Mouse (Mus musculus): Measurements from ENCODE around the gene Trpv6. TPM values are rescaled to one million over a fixed set of nuclear protein-coding genes. Genes with fewer than 3 reads are reported as not detected.

Gene Trpv6
- 0.62 and 1.1 TPM in 2 replicates for polyA plus RNA-seq (2016; fragmentation: Nextera tagmentation; extraction: Ambion mirVana)

GRCm38 (mm10) chr6:41636178-41636577 is at the start of gene Trpv6:
Gene Trpv6, minus strand, starts transcription at chr6:41636405.
- H3K9ac ChIP-seq: no peak within 1 kb of the TSS
- H3K4me1 ChIP-seq: peaks cover 6% of the 10 kb centered on the region; the same call in 1 of the 2 replicates
- ATAC-seq (ENCODE audit: low FRiP score): no peak
- 26% methylated on average over 5 of the region's 5 CpGs for WGBS
- no peak within 1 kb of the TSS for H3K4me3 ChIP-seq
- no peaks in the 10 kb centered on the region for H3K27me3 ChIP-seq
- H3K36me3 ChIP-seq: no peaks in the 10 kb centered on the region
- no peak within 1 kb of the TSS for H3K27ac ChIP-seq
- no peak within 1 kb of the TSS for H3K4me2 ChIP-seq (replicated peaks)
- H3K9me3 ChIP-seq (replicated peaks): no peaks in the 10 kb centered on the region

GRCm38 (mm10) chr6:41685596-41685995 is 49.4 kb upstream of the Trpv6 start:
- Histone ChIP-seq H3K4me2 (replicated peaks) (no peak overlapping the region), H3K36me3 (no peaks in the 10 kb centered on the region), H3K4me3 (no peak overlapping the region), H3K9ac (no peak overlapping the region), H3K9me3 (replicated peaks) (no peaks in the 10 kb centered on the region), H3K4me1 (no peaks in the 10 kb centered on the region), H3K27me3 (no peaks in the 10 kb centered on the region), H3K27ac (no peak overlapping the region)
- WGBS: 89% methylated on average over 3 of the region's 3 CpGs
- no peak for ATAC-seq (ENCODE audit: low FRiP score)

- Histone ChIP-seq H3K27me3 (no peaks in the 10 kb centered on the region), H3K4me2 (replicated peaks) (no peak overlapping the region), H3K4me3 (no peak overlapping the region), H3K9me3 (replicated peaks) (no peaks in the 10 kb centered on the region), H3K9ac (no peak overlapping the region), H3K27ac (no peak overlapping the region), H3K4me1 (no peaks in the 10 kb centered on the region), H3K36me3 (no peaks in the 10 kb centered on the region)
- no peak for ATAC-seq (ENCODE audit: low FRiP score)
- 90% methylated on average over 5 of the region's 5 CpGs for WGBS
Measured at GRCm38 (mm10) chr6:41684911-41685310, 48.7 kb upstream of the Trpv6 start.

- H3K9ac ChIP-seq: no peak within 1 kb of the TSS
- no peak within 1 kb of the TSS for H3K4me2 ChIP-seq (replicated peaks)
- H3K4me1 ChIP-seq: no peaks in the 10 kb centered on the region
- no peaks in the 10 kb centered on the region for H3K27me3 ChIP-seq
- 96% methylated on average over 2 of the region's 2 CpGs for WGBS
- no peak for ATAC-seq (ENCODE audit: low FRiP score)
- no peaks in the 10 kb centered on the region for H3K36me3 ChIP-seq
- no peak within 1 kb of the TSS for H3K27ac ChIP-seq
- no peak within 1 kb of the TSS for H3K4me3 ChIP-seq
- H3K9me3 ChIP-seq (replicated peaks): no peaks in the 10 kb centered on the region
Measured at GRCm38 (mm10) chr6:41684131-41684530, 47.9 kb upstream of the Trpv6 start, which contains the start of gene Llcfc1. Gene Llcfc1, plus strand, starts transcription at chr6:41684431.

GRCm38 (mm10) chr6:41681656-41682055 is 45.5 kb upstream of the Trpv6 start:
- Histone ChIP-seq H3K9me3 (replicated peaks) (no peaks in the 10 kb centered on the region), H3K4me3 (no peak overlapping the region), H3K27me3 (no peaks in the 10 kb centered on the region), H3K9ac (no peak overlapping the region), H3K36me3 (no peaks in the 10 kb centered on the region), H3K27ac (no peak overlapping the region), H3K4me1 (no peaks in the 10 kb centered on the region), H3K4me2 (replicated peaks) (no peak overlapping the region)
- ATAC-seq (ENCODE audit: low FRiP score): no peak
- WGBS: 84% methylated on average over 5 of the region's 5 CpGs

- H3K4me2 ChIP-seq (replicated peaks): no peak within 1 kb of the TSS
- H3K27ac ChIP-seq: no peak within 1 kb of the TSS
- H3K36me3 ChIP-seq: no peaks in the 10 kb centered on the region
- no peak within 1 kb of the TSS for H3K9ac ChIP-seq
- no peaks in the 10 kb centered on the region for H3K4me1 ChIP-seq
- no peak for ATAC-seq (ENCODE audit: low FRiP score)
- no peak within 1 kb of the TSS for H3K4me3 ChIP-seq
- WGBS: 93% methylated on average over 1 of the region's 1 CpGs
- H3K27me3 ChIP-seq: no peaks in the 10 kb centered on the region
- H3K9me3 ChIP-seq (replicated peaks): no peaks in the 10 kb centered on the region
Measured at GRCm38 (mm10) chr6:41680669-41681068, 44.5 kb upstream of the Trpv6 start, which contains the start of gene Trpv5. Gene Trpv5, minus strand, starts transcription at chr6:41680769.

- H3K4me1 ChIP-seq: no peaks in the 10 kb centered on the region
- no peaks in the 10 kb centered on the region for H3K36me3 ChIP-seq
- H3K9me3 ChIP-seq (replicated peaks): no peaks in the 10 kb centered on the region
- H3K9ac ChIP-seq: no peak overlapping the region
- H3K27me3 ChIP-seq: no peaks in the 10 kb centered on the region
- 89% methylated on average over 2 of the region's 2 CpGs for WGBS
- H3K4me2 ChIP-seq (replicated peaks): no peak overlapping the region
- no peak overlapping the region for H3K4me3 ChIP-seq
- ATAC-seq (ENCODE audit: low FRiP score): no peak
- no peak overlapping the region for H3K27ac ChIP-seq
Measured at GRCm38 (mm10) chr6:41676530-41676929, 40.3 kb upstream of the Trpv6 start.

- no peak overlapping the region for H3K9ac ChIP-seq
- no peaks in the 10 kb centered on the region for H3K4me1 ChIP-seq
- H3K27ac ChIP-seq: no peak overlapping the region
- no peak for ATAC-seq (ENCODE audit: low FRiP score)
- H3K4me3 ChIP-seq: no peak overlapping the region
- no peaks in the 10 kb centered on the region for H3K27me3 ChIP-seq
- H3K36me3 ChIP-seq: no peaks in the 10 kb centered on the region
- WGBS: 27% methylated on average over 2 of the region's 2 CpGs
- H3K9me3 ChIP-seq (replicated peaks): no peaks in the 10 kb centered on the region
- no peak overlapping the region for H3K4me2 ChIP-seq (replicated peaks)
Measured at GRCm38 (mm10) chr6:41662320-41662719, 26.1 kb upstream of the Trpv6 start.

GRCm38 (mm10) chr6:41658487-41658886 is 22.3 kb upstream of the Trpv6 start:
- Histone ChIP-seq H3K9me3 (replicated peaks) (no peaks in the 10 kb centered on the region), H3K27me3 (no peaks in the 10 kb centered on the region), H3K9ac (no peak overlapping the region), H3K27ac (no peak overlapping the region), H3K4me1 (no peaks in the 10 kb centered on the region), H3K4me2 (replicated peaks) (no peak overlapping the region), H3K36me3 (no peaks in the 10 kb centered on the region), H3K4me3 (no peak overlapping the region)
- ATAC-seq (ENCODE audit: low FRiP score): no peak
- 71% methylated on average over 1 of the region's 1 CpGs for WGBS

- H3K9ac ChIP-seq: no peak overlapping the region
Measured at GRCm38 (mm10) chr6:41654648-41655047, 18.4 kb upstream of the Trpv6 start.

GRCm38 (mm10) chr6:41653173-41653572 is 17.0 kb upstream of the Trpv6 start:
- H3K27ac ChIP-seq: no peak overlapping the region
- H3K4me2 ChIP-seq (replicated peaks): no peak overlapping the region
- no peak overlapping the region for H3K4me3 ChIP-seq
- 94% methylated on average over 5 of the region's 5 CpGs for WGBS
- H3K9ac ChIP-seq: no peak overlapping the region
- no peaks in the 10 kb centered on the region for H3K9me3 ChIP-seq (replicated peaks)
- no peaks in the 10 kb centered on the region for H3K27me3 ChIP-seq
- H3K36me3 ChIP-seq: no peaks in the 10 kb centered on the region
- no peak for ATAC-seq (ENCODE audit: low FRiP score)
- no peaks in the 10 kb centered on the region for H3K4me1 ChIP-seq

More at GRCm38 (mm10) chr6:41654648-41655047, 18.4 kb upstream of the Trpv6 start:
- no peak for ATAC-seq (ENCODE audit: low FRiP score)
- H3K4me2 ChIP-seq (replicated peaks): no peak overlapping the region
- H3K27ac ChIP-seq: no peak overlapping the region
- no peaks in the 10 kb centered on the region for H3K27me3 ChIP-seq
- H3K4me1 ChIP-seq: no peaks in the 10 kb centered on the region
- 90% methylated on average over 8 of the region's 8 CpGs for WGBS
- no peak overlapping the region for H3K4me3 ChIP-seq
- no peaks in the 10 kb centered on the region for H3K36me3 ChIP-seq
- no peaks in the 10 kb centered on the region for H3K9me3 ChIP-seq (replicated peaks)

- H3K4me2 ChIP-seq (replicated peaks): no peak overlapping the region
- no peaks in the 10 kb centered on the region for H3K36me3 ChIP-seq
- no peak overlapping the region for H3K4me3 ChIP-seq
- H3K27ac ChIP-seq: no peak overlapping the region
- no peak for ATAC-seq (ENCODE audit: low FRiP score)
- H3K4me1 ChIP-seq: no peaks in the 10 kb centered on the region
- H3K9me3 ChIP-seq (replicated peaks): no peaks in the 10 kb centered on the region
- H3K27me3 ChIP-seq: no peaks in the 10 kb centered on the region
- H3K9ac ChIP-seq: no peak overlapping the region
Measured at GRCm38 (mm10) chr6:41646672-41647071, 10.5 kb upstream of the Trpv6 start.

GRCm38 (mm10) chr6:41646220-41646619 is 10.0 kb upstream of the Trpv6 start:
- no peak overlapping the region for H3K4me3 ChIP-seq

More at GRCm38 (mm10) chr6:41646220-41646619, 10.0 kb upstream of the Trpv6 start:
- Histone ChIP-seq H3K9ac (no peak overlapping the region), H3K27ac (no peak overlapping the region), H3K36me3 (no peaks in the 10 kb centered on the region), H3K9me3 (replicated peaks) (no peaks in the 10 kb centered on the region), H3K4me2 (replicated peaks) (no peak overlapping the region), H3K27me3 (no peaks in the 10 kb centered on the region), H3K4me1 (no peaks in the 10 kb centered on the region)
- no peak for ATAC-seq (ENCODE audit: low FRiP score)
- 86% methylated on average over 3 of the region's 3 CpGs for WGBS
